Mouse (Mus musculus): ENCODE results near the gene G3bp2. TPM values are rescaled to one million over a fixed set of nuclear protein-coding genes. Genes with fewer than 3 reads are reported as not detected.

Gene G3bp2
- polyA plus RNA-seq, 1 experiment from 2014 or later: 50.1 TPM

GRCm38 (mm10) chr5:92114939-92115338 lies 31.4 kb upstream of the G3bp2 start:
- Histone ChIP-seq H3K9me3 (replicated peaks) (no peaks in the 10 kb centered on the region), H3K27me3 (peaks cover 29% of the 10 kb centered on the region), H3K27ac (replicated peaks) (no peak overlapping the region), H3K36me3 (replicated peaks) (no peaks in the 10 kb centered on the region), H3K4me3 (replicated peaks) (no peak overlapping the region), H3K9ac (no peak overlapping the region), H3K4me2 (no peak overlapping the region), H3K4me1 (replicated peaks) (peaks cover 32% of the 10 kb centered on the region)
- ATAC-seq (ENCODE audit: insufficient read depth): no peak
- WGBS (ENCODE audit: insufficient replicate concordance): 44% methylated on average over 2 of the region's 2 CpGs

- Histone ChIP-seq H3K9ac (no peak overlapping the region), H3K9me3 (replicated peaks) (no peaks in the 10 kb centered on the region), H3K27me3 (peaks cover 29% of the 10 kb centered on the region), H3K4me2 (peak overlapping the region; percentile 23; the same call in 1 of the 2 replicates), H3K36me3 (replicated peaks) (no peaks in the 10 kb centered on the region), H3K4me3 (replicated peaks) (no peak overlapping the region), H3K27ac (replicated peaks) (no peak overlapping the region), H3K4me1 (replicated peaks) (peaks cover 32% of the 10 kb centered on the region)
- 0 out of 2 replicates have a peak, but pooled peaks have one; percentile 29 for ATAC-seq (ENCODE audit: insufficient read depth)
- 26% methylated on average over 6 of the region's 6 CpGs for WGBS (ENCODE audit: insufficient replicate concordance)
These were observed 30.7 kb upstream of the G3bp2 start for GRCm38 (mm10) chr5:92114223-92114622.

- H3K36me3 ChIP-seq (replicated peaks): no peaks in the 10 kb centered on the region
- H3K9ac ChIP-seq: no peak overlapping the region
- H3K27me3 ChIP-seq: peaks cover 29% of the 10 kb centered on the region
- 66% methylated on average over 7 of the region's 7 CpGs for WGBS (ENCODE audit: insufficient replicate concordance)
- no peaks in the 10 kb centered on the region for H3K9me3 ChIP-seq (replicated peaks)
- no peak overlapping the region for H3K4me3 ChIP-seq (replicated peaks)
- H3K27ac ChIP-seq (replicated peaks): no peak overlapping the region
- no peak for ATAC-seq (ENCODE audit: insufficient read depth)
- no peak overlapping the region for H3K4me2 ChIP-seq
- peaks cover 32% of the 10 kb centered on the region for H3K4me1 ChIP-seq (replicated peaks)
These were observed 30.0 kb upstream of the G3bp2 start for GRCm38 (mm10) chr5:92113484-92113883.

- no peaks in the 10 kb centered on the region for H3K9me3 ChIP-seq (replicated peaks)
- H3K9ac ChIP-seq: peak overlapping the region; percentile 15; the same call in 1 of the 2 replicates
- peak overlapping the region; percentile 14 for H3K4me3 ChIP-seq (replicated peaks)
- H3K4me2 ChIP-seq: peak overlapping the region; percentile 51
- peaks cover 30% of the 10 kb centered on the region for H3K4me1 ChIP-seq (replicated peaks)
- 9% methylated on average over 10 of the region's 10 CpGs for WGBS (ENCODE audit: insufficient replicate concordance)
- no peaks in the 10 kb centered on the region for H3K36me3 ChIP-seq (replicated peaks)
- no peak for ATAC-seq (ENCODE audit: insufficient read depth)
- no peak overlapping the region for H3K27ac ChIP-seq (replicated peaks)
- H3K27me3 ChIP-seq: peaks cover 29% of the 10 kb centered on the region
These were observed 29.1 kb upstream of the G3bp2 start for GRCm38 (mm10) chr5:92112585-92112984.

- ATAC-seq (ENCODE audit: insufficient read depth): no peak
- Histone ChIP-seq H3K27me3 (peaks cover 29% of the 10 kb centered on the region), H3K36me3 (replicated peaks) (no peaks in the 10 kb centered on the region), H3K4me1 (replicated peaks) (peaks cover 28% of the 10 kb centered on the region), H3K4me2 (peak overlapping the region; percentile 51), H3K9me3 (replicated peaks) (no peaks in the 10 kb centered on the region), H3K27ac (replicated peaks) (no peak overlapping the region), H3K4me3 (replicated peaks) (peak overlapping the region; percentile 14), H3K9ac (no peak overlapping the region)
- 15% methylated on average over 6 of the region's 6 CpGs for WGBS (ENCODE audit: insufficient replicate concordance)
These were observed 28.7 kb upstream of the G3bp2 start for GRCm38 (mm10) chr5:92112175-92112574.

GRCm38 (mm10) chr5:92110818-92111355 lies 27.4 kb upstream of the G3bp2 start:
- H3K4me2 ChIP-seq: no peak overlapping the region
- WGBS (ENCODE audit: insufficient replicate concordance): 70% methylated on average over 5 of the region's 5 CpGs
- H3K4me3 ChIP-seq (replicated peaks): no peak overlapping the region
- no peaks in the 10 kb centered on the region for H3K36me3 ChIP-seq (replicated peaks)
- H3K9me3 ChIP-seq (replicated peaks): no peaks in the 10 kb centered on the region
- no peak for ATAC-seq (ENCODE audit: insufficient read depth)
- no peak overlapping the region for H3K9ac ChIP-seq
- H3K27me3 ChIP-seq: peaks cover 29% of the 10 kb centered on the region
- no peak overlapping the region for H3K27ac ChIP-seq (replicated peaks)
- peaks cover 35% of the 10 kb centered on the region for H3K4me1 ChIP-seq (replicated peaks)

GRCm38 (mm10) chr5:92107282-92107681 lies 23.8 kb upstream of the G3bp2 start:
- peaks cover 9% of the 10 kb centered on the region; the same call in 1 of the 2 replicates for H3K4me1 ChIP-seq (replicated peaks)
- H3K4me3 ChIP-seq (replicated peaks): no peak overlapping the region
- H3K9me3 ChIP-seq (replicated peaks): no peaks in the 10 kb centered on the region
- no peak overlapping the region for H3K9ac ChIP-seq
- no peak overlapping the region for H3K27ac ChIP-seq (replicated peaks)
- peaks cover 6% of the 10 kb centered on the region for H3K27me3 ChIP-seq
- no peak for ATAC-seq (ENCODE audit: insufficient read depth)
- H3K36me3 ChIP-seq (replicated peaks): no peaks in the 10 kb centered on the region
- H3K4me2 ChIP-seq: no peak overlapping the region
- 47% methylated on average over 4 of the region's 4 CpGs for WGBS (ENCODE audit: insufficient replicate concordance)

- no peaks in the 10 kb centered on the region for H3K9me3 ChIP-seq (replicated peaks)
- no peak for ATAC-seq (ENCODE audit: insufficient read depth)
These were observed 23.0 kb upstream of the G3bp2 start for GRCm38 (mm10) chr5:92106327-92107125.

GRCm38 (mm10) chr5:92103816-92104415 lies 20.4 kb upstream of the G3bp2 start:
- 69% methylated on average over 13 of the region's 13 CpGs for WGBS (ENCODE audit: insufficient replicate concordance)

More at GRCm38 (mm10) chr5:92106327-92107125, 23.0 kb upstream of the G3bp2 start:
- H3K27ac ChIP-seq (replicated peaks): no peak overlapping the region
- 49% methylated on average over 10 of the region's 10 CpGs for WGBS (ENCODE audit: insufficient replicate concordance)
- H3K36me3 ChIP-seq (replicated peaks): no peaks in the 10 kb centered on the region
- H3K4me2 ChIP-seq: no peak overlapping the region
- H3K4me3 ChIP-seq (replicated peaks): no peak overlapping the region
- H3K4me1 ChIP-seq (replicated peaks): 0 out of 2 replicates have a peak, but pooled peaks cover 7% of the 10 kb centered on the region
- H3K9ac ChIP-seq: no peak overlapping the region
- H3K27me3 ChIP-seq: 0 out of 2 replicates have a peak, but pooled peaks cover 3% of the 10 kb centered on the region

GRCm38 (mm10) chr5:92103062-92103461 lies 19.5 kb upstream of the G3bp2 start:
- WGBS (ENCODE audit: insufficient replicate concordance): 33% methylated on average over 6 of the region's 6 CpGs
- Histone ChIP-seq H3K4me3 (replicated peaks) (no peak overlapping the region), H3K27ac (replicated peaks) (no peak overlapping the region), H3K9me3 (replicated peaks) (no peaks in the 10 kb centered on the region), H3K36me3 (replicated peaks) (no peaks in the 10 kb centered on the region), H3K4me1 (replicated peaks) (peaks cover 13% of the 10 kb centered on the region), H3K27me3 (no peaks in the 10 kb centered on the region), H3K4me2 (no peak overlapping the region), H3K9ac (no peak overlapping the region)
- no peak for ATAC-seq (ENCODE audit: insufficient read depth)

More at GRCm38 (mm10) chr5:92103816-92104415, 20.4 kb upstream of the G3bp2 start:
- no peak overlapping the region for H3K4me2 ChIP-seq
- 0 out of 2 replicates have a peak, but pooled peaks cover 7% of the 10 kb centered on the region for H3K4me1 ChIP-seq (replicated peaks)
- H3K9ac ChIP-seq: no peak overlapping the region
- H3K27ac ChIP-seq (replicated peaks): no peak overlapping the region
- no peaks in the 10 kb centered on the region for H3K27me3 ChIP-seq
- ATAC-seq (ENCODE audit: insufficient read depth): no peak
- H3K4me3 ChIP-seq (replicated peaks): no peak overlapping the region
- no peaks in the 10 kb centered on the region for H3K9me3 ChIP-seq (replicated peaks)
- H3K36me3 ChIP-seq (replicated peaks): no peaks in the 10 kb centered on the region

GRCm38 (mm10) chr5:92101601-92102000 lies 18.1 kb upstream of the G3bp2 start:
- H3K27me3 ChIP-seq: no peaks in the 10 kb centered on the region
- peaks cover 11% of the 10 kb centered on the region for H3K4me1 ChIP-seq (replicated peaks)
- H3K27ac ChIP-seq (replicated peaks): no peak overlapping the region
- no peaks in the 10 kb centered on the region for H3K9me3 ChIP-seq (replicated peaks)
- H3K4me3 ChIP-seq (replicated peaks): no peak overlapping the region
- no peak for ATAC-seq (ENCODE audit: insufficient read depth)
- no peak overlapping the region for H3K9ac ChIP-seq
- H3K4me2 ChIP-seq: no peak overlapping the region
- WGBS (ENCODE audit: insufficient replicate concordance): 77% methylated on average over 8 of the region's 8 CpGs
- H3K36me3 ChIP-seq (replicated peaks): no peaks in the 10 kb centered on the region

Data from liver, embryonic 15.5 days (tissue).